Mouse (Mus musculus): ENCODE results near the gene Slc4a4.

GRCm38 (mm10) chr5:88960342-88961105, 73.9 kb downstream of the Slc4a4 start:
- TF ChIP-seq CEBPB (IDR thresholded peaks at IDR 0.05; ENCODE audit: insufficient read depth, poor library complexity, severe bottlenecking) = no peak
- TF ChIP-seq POLR2AphosphoS2 (IDR thresholded peaks at IDR 0.05; ENCODE audit: insufficient read length, low read depth) = no peak
- TF ChIP-seq POLR2A (IDR thresholded peaks at IDR 0.05; ENCODE audit: insufficient read length, low read depth) = no peak
